Mouse (Mus musculus): Measurements from ENCODE around the gene Gfra4.

DNA sequence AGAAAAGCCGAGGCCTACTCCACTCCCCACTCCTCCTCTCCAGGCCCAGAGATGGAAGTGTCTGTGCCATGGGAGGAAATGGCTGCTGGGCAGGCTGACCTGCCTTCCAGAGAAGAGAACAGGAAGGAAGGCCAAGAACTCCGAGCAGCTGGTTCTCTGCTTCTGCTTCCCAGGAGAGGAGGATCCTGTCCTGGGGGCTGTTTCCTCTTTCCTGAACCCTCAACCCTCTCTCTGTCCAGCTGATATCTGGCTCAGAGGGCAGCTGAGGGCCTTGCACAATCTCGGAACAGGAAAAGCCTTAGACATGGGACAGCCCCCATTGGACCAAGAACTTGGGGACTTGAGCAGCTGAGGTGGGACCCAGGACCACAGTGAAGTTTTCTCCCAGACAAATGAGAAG, 48.0 kb upstream of the Gfra4 start:
- TF ChIP-seq CTCF (IDR thresholded peaks at IDR 0.05; ENCODE audit: low read depth, low read length) (no peak), POLR2A (IDR thresholded peaks at IDR 0.05; ENCODE audit: borderline replicate concordance, low read depth, low read length) (no peak)

Data from bone marrow macrophage, adult 2 months (primary cell).